Mouse (Mus musculus) heart, embryonic 14.5 days (tissue): ENCODE measurements around the gene Il2rg. TPM values are rescaled to one million over a fixed set of nuclear protein-coding genes. Genes with fewer than 3 reads are reported as not detected.

Source experiments
- ATAC-seq: fragments of 200-750 bp; cut with Nextera tagmentation; 2 replicates; pipeline ENCODE4 v1.8.0; 2017; ENCODE audit warnings: low read depth, moderate TSS enrichment; ENCODE audit not compliant: insufficient number of reproducible peaks, insufficient read depth, low FRiP score
- H3K27ac ChIP-seq, 2 experiments: fragments of 200-500 bp in 1 of 2; fragments of 300-500 bp in 1 of 2; sonication (generic) in 1 of 2; replicated peaks in 1 of 2; 2 replicates each; pipeline ENCODE4 v1.5.1; 2012 to 2014; ENCODE audit warnings: low read depth in 2 of 2, low read length in 2 of 2, control low read depth in 1 of 2, mild to moderate bottlenecking in 1 of 2, mixed read lengths in 1 of 2; ENCODE audit not compliant: control insufficient read depth in 1 of 2, insufficient read depth in 1 of 2
- H3K27me3 ChIP-seq: fragments of 300-500 bp; sonication (generic); 2 replicates; pipeline ENCODE4 v1.6.1; 2014; ENCODE audit warnings: mild to moderate bottlenecking, low read length, control low read depth; ENCODE audit not compliant: control insufficient read depth, insufficient read depth
- H3K36me3 ChIP-seq: fragments of 300-500 bp; sonication (generic); 2 replicates; pipeline ENCODE4 v1.6.1; 2014; ENCODE audit warnings: mild to moderate bottlenecking, control low read depth, low read length, mixed read lengths; ENCODE audit not compliant: control insufficient read depth, insufficient read depth
- H3K4me1 ChIP-seq, 2 experiments: fragments of 200-500 bp in 1 of 2; fragments of 300-500 bp in 1 of 2; sonication (generic) in 1 of 2; 2 replicates each; pipeline ENCODE4 v1.6.1; 2012 to 2014; ENCODE audit warnings: low read length in 2 of 2, control low read depth in 1 of 2, mixed read lengths in 1 of 2; ENCODE audit not compliant: control insufficient read depth in 2 of 2, insufficient read depth in 2 of 2
- H3K4me2 ChIP-seq: fragments of 300-500 bp; sonication (generic); 2 replicates; pipeline ENCODE4 v1.6.1; 2014; ENCODE audit warnings: mild to moderate bottlenecking, low read length
- H3K4me3 ChIP-seq, 2 experiments: fragments of 200-500 bp in 1 of 2; fragments of 300-500 bp in 1 of 2; sonication (generic) in 1 of 2; 2 replicates each; pipeline ENCODE4 v1.5.1; 2012 to 2014; ENCODE audit warnings: low read length in 2 of 2, mild to moderate bottlenecking in 2 of 2, control low read depth in 1 of 2, low read depth in 1 of 2, moderate library complexity in 1 of 2; ENCODE audit not compliant: control insufficient read depth in 1 of 2, insufficient read depth in 1 of 2
- H3K9ac ChIP-seq: fragments of 300-500 bp; sonication (generic); 2 replicates; pipeline ENCODE4 v1.6.1; 2014; ENCODE audit warnings: mild to moderate bottlenecking, low read length
- H3K9me3 ChIP-seq: fragments of 300-500 bp; sonication (generic); 2 replicates; pipeline ENCODE4 v1.6.1; 2016; ENCODE audit warnings: low read length, control low read depth; ENCODE audit not compliant: control insufficient read depth
- WGBS: fragments of 180-500 bp; shearing (Covaris S2); extraction: QIAGEN DNeasy Blood & Tissue Kit; methylation state at CpG from one replicate; pipeline ENCODE4 v1.1.7; 2014; 5-methylcytosine and 5-hydroxymethylcytosine counted together
- polyA plus RNA-seq: library from polyadenylated mRNA; unstranded; fragments of >200 nt; fragmentation: Nextera tagmentation; extraction: Ambion mirVana; gene quantifications from 2 replicates; pipeline ENCODE4 v1.2.1, GENCODE M21; 2014

Gene Il2rg
- polyA plus RNA-seq, 1 experiment from 2014 or later, result 16.7 TPM

GRCm38 (mm10) chrX:101260441-101261325 is 7.4 kb downstream of the Il2rg start:
- peaks cover 9 to 10% of the 10 kb centered on the region in 2 experiments; a peak in 2 of 4 replicates for H3K4me1 ChIP-seq
- H3K27ac ChIP-seq, result peak overlapping the region; percentile 45 to 64
- H3K4me2 ChIP-seq, result peak overlapping the region; percentile 8; the same call in 1 of the 2 replicates
- H3K4me3 ChIP-seq, result no peak overlapping the region
- H3K36me3 ChIP-seq, result peaks cover 13% of the 10 kb centered on the region; the same call in 1 of the 2 replicates
- H3K9me3 ChIP-seq, result no peaks in the 10 kb centered on the region
- no peaks in the 10 kb centered on the region for H3K27me3 ChIP-seq
- no peak overlapping the region for H3K9ac ChIP-seq
- ATAC-seq, result peak; percentile 51
- 25% methylated on average over 8 of the region's 13 CpGs for WGBS

- H3K9ac ChIP-seq, result no peak overlapping the region
- 78% methylated on average over 13 of the region's 13 CpGs for WGBS
- H3K4me3 ChIP-seq, result no peak overlapping the region
These were observed 11.5 kb downstream of the Il2rg start for GRCm38 (mm10) chrX:101256603-101257002.

GRCm38 (mm10) chrX:101254740-101255139 is 13.3 kb downstream of the Il2rg start:
- peak overlapping the region; percentile 48 to 68 for H3K27ac ChIP-seq
- peak overlapping the region; percentile 76 for H3K4me2 ChIP-seq
- peaks cover 13% of the 10 kb centered on the region; the same call in 1 of the 2 replicates for H3K36me3 ChIP-seq
- H3K4me3 ChIP-seq, result peak overlapping the region; percentile 56 to 63
- H3K27me3 ChIP-seq, result no peaks in the 10 kb centered on the region
- peak overlapping the region; percentile 75 for H3K9ac ChIP-seq
- no peaks in the 10 kb centered on the region for H3K9me3 ChIP-seq
- ATAC-seq, result no peak; the same call in 1 of the 2 replicates
- peaks cover 0 to 4% of the 10 kb centered on the region in 2 experiments; a peak in 1 of 4 replicates for H3K4me1 ChIP-seq
- WGBS, result 16% methylated on average over 26 of the region's 26 CpGs

More at GRCm38 (mm10) chrX:101256603-101257002, 11.5 kb downstream of the Il2rg start:
- Histone ChIP-seq H3K27ac (no peak overlapping the region), H3K27me3 (no peaks in the 10 kb centered on the region), H3K9me3 (no peaks in the 10 kb centered on the region), H3K4me1 (peaks cover 9 to 12% of the 10 kb centered on the region in 2 experiments; a peak in 2 of 4 replicates), H3K36me3 (peaks cover 13% of the 10 kb centered on the region; the same call in 1 of the 2 replicates), H3K4me2 (peak overlapping the region; percentile 76; the same call in 1 of the 2 replicates)
- no peak for ATAC-seq

GRCm38 (mm10) chrX:101253952-101254729 is 13.9 kb downstream of the Il2rg start, which contains the start of gene Foxo4:
Gene Foxo4 (plus strand): TSS chrX:101254528.
- Histone ChIP-seq H3K9me3 (no peaks in the 10 kb centered on the region), H3K36me3 (peaks cover 13% of the 10 kb centered on the region; the same call in 1 of the 2 replicates), H3K4me2 (peak within 1 kb of the TSS; percentile 76), H3K9ac (peak within 1 kb of the TSS; percentile 75), H3K4me1 (peaks cover 0 to 4% of the 10 kb centered on the region in 2 experiments; a peak in 1 of 4 replicates), H3K27me3 (no peaks in the 10 kb centered on the region), H3K27ac (peak within 1 kb of the TSS; percentile 48 to 68), H3K4me3 (peak within 1 kb of the TSS; percentile 56 to 63)
- WGBS, result 13% methylated on average over 47 of the region's 47 CpGs
- ATAC-seq, result peak; percentile 89

GRCm38 (mm10) chrX:101245011-101245410 is 23.0 kb downstream of the Il2rg start:
- no peak overlapping the region for H3K4me3 ChIP-seq
- no peak overlapping the region for H3K4me2 ChIP-seq
- no peaks in the 10 kb centered on the region for H3K27me3 ChIP-seq
- no peak for ATAC-seq
- no peak overlapping the region for H3K9ac ChIP-seq
- H3K9me3 ChIP-seq, result no peaks in the 10 kb centered on the region
- 10% methylated on average over 1 of the region's 1 CpGs for WGBS
- H3K4me1 ChIP-seq, result no peaks in the 10 kb centered on the region
- H3K36me3 ChIP-seq, result no peaks in the 10 kb centered on the region
- no peak overlapping the region for H3K27ac ChIP-seq

- Histone ChIP-seq H3K9ac (peak overlapping the region; percentile 54), H3K4me3 (peak overlapping the region; percentile 55 to 83), H3K4me1 (no peaks in the 10 kb centered on the region), H3K4me2 (peak overlapping the region; percentile 60), H3K27ac (peak overlapping the region in 1 of 2 experiments; percentile 25; a peak in 2 of 4 replicates), H3K36me3 (peaks cover 3% of the 10 kb centered on the region; the same call in 1 of the 2 replicates), H3K27me3 (no peaks in the 10 kb centered on the region), H3K9me3 (no peaks in the 10 kb centered on the region)
- no peak for ATAC-seq
- WGBS, result 42% methylated on average over 7 of the region's 7 CpGs
These were observed 45.3 kb downstream of the Il2rg start for GRCm38 (mm10) chrX:101222796-101223162.
